Mouse (Mus musculus): Measurements from ENCODE around the gene Dgkb. TPM values are rescaled to one million over a fixed set of nuclear protein-coding genes. Genes with fewer than 3 reads are reported as not detected.

Gene Dgkb
- total RNA-seq, 2 experiments from 2014 or later: not detected

- ATAC-seq (replicated peaks; ENCODE audit: low FRiP score, poor library complexity, severe bottlenecking): no peak
These were observed 525.1 kb downstream of the Dgkb start for GRCm38 (mm10) chr12:38342657-38343056.

- no peak for ATAC-seq (replicated peaks; ENCODE audit: low FRiP score, poor library complexity, severe bottlenecking)
These were observed 535.0 kb downstream of the Dgkb start for GRCm38 (mm10) chr12:38352481-38352880.

GRCm38 (mm10) chr12:38356386-38356785, 538.9 kb downstream of the Dgkb start:
- ATAC-seq (replicated peaks; ENCODE audit: low FRiP score, poor library complexity, severe bottlenecking): no peak

- ATAC-seq (replicated peaks; ENCODE audit: low FRiP score, poor library complexity, severe bottlenecking): no peak
These were observed 544.0 kb downstream of the Dgkb start for GRCm38 (mm10) chr12:38361491-38361890.

- ATAC-seq (replicated peaks; ENCODE audit: low FRiP score, poor library complexity, severe bottlenecking): no peak
These were observed 554.1 kb downstream of the Dgkb start for GRCm38 (mm10) chr12:38371597-38371996.

- ATAC-seq (replicated peaks; ENCODE audit: low FRiP score, poor library complexity, severe bottlenecking): no peak
These were observed 556.6 kb downstream of the Dgkb start for GRCm38 (mm10) chr12:38374159-38374558.

GRCm38 (mm10) chr12:38385942-38386341, 568.4 kb downstream of the Dgkb start:
- no peak for ATAC-seq (replicated peaks; ENCODE audit: low FRiP score, poor library complexity, severe bottlenecking)

- ATAC-seq (replicated peaks; ENCODE audit: low FRiP score, poor library complexity, severe bottlenecking): no peak
These were observed 569.5 kb downstream of the Dgkb start for GRCm38 (mm10) chr12:38386991-38387390.

- no peak for ATAC-seq (replicated peaks; ENCODE audit: low FRiP score, poor library complexity, severe bottlenecking)
These were observed 570.1 kb downstream of the Dgkb start for GRCm38 (mm10) chr12:38387654-38388053.

GRCm38 (mm10) chr12:38388243-38388642, 570.7 kb downstream of the Dgkb start:
- ATAC-seq (replicated peaks; ENCODE audit: low FRiP score, poor library complexity, severe bottlenecking): no peak

- no peak for ATAC-seq (replicated peaks; ENCODE audit: low FRiP score, poor library complexity, severe bottlenecking)
These were observed 580.3 kb downstream of the Dgkb start for GRCm38 (mm10) chr12:38397754-38398312.

GRCm38 (mm10) chr12:38400089-38400488, 582.6 kb downstream of the Dgkb start:
- no peak for ATAC-seq (replicated peaks; ENCODE audit: low FRiP score, poor library complexity, severe bottlenecking)

GRCm38 (mm10) chr12:38435364-38436130, 618.0 kb downstream of the Dgkb start:
- ATAC-seq (replicated peaks; ENCODE audit: low FRiP score, poor library complexity, severe bottlenecking): no peak

- ATAC-seq (replicated peaks; ENCODE audit: low FRiP score, poor library complexity, severe bottlenecking): no peak
These were observed 618.6 kb downstream of the Dgkb start for GRCm38 (mm10) chr12:38436131-38436436.

- ATAC-seq (replicated peaks; ENCODE audit: low FRiP score, poor library complexity, severe bottlenecking): no peak
These were observed 633.0 kb downstream of the Dgkb start for GRCm38 (mm10) chr12:38450323-38451087.

GRCm38 (mm10) chr12:38451677-38452076, 634.2 kb downstream of the Dgkb start:
- no peak for ATAC-seq (replicated peaks; ENCODE audit: low FRiP score, poor library complexity, severe bottlenecking)

GRCm38 (mm10) chr12:38468191-38468590, 650.7 kb downstream of the Dgkb start:
- no peak for ATAC-seq (replicated peaks; ENCODE audit: low FRiP score, poor library complexity, severe bottlenecking)

GRCm38 (mm10) chr12:38468605-38469004, 651.1 kb downstream of the Dgkb start:
- no peak for ATAC-seq (replicated peaks; ENCODE audit: low FRiP score, poor library complexity, severe bottlenecking)

- no peak for ATAC-seq (replicated peaks; ENCODE audit: low FRiP score, poor library complexity, severe bottlenecking)
These were observed 679.7 kb downstream of the Dgkb start for GRCm38 (mm10) chr12:38497229-38497628.

GRCm38 (mm10) chr12:38500931-38501330, 683.4 kb downstream of the Dgkb start:
- ATAC-seq (replicated peaks; ENCODE audit: low FRiP score, poor library complexity, severe bottlenecking): no peak

- no peak for ATAC-seq (replicated peaks; ENCODE audit: low FRiP score, poor library complexity, severe bottlenecking)
These were observed 690.7 kb downstream of the Dgkb start for GRCm38 (mm10) chr12:38508195-38508594.

All from erythroblast, adult 5-6 weeks (primary cell).